Mouse (Mus musculus) liver, adult 2 months (tissue): ENCODE data around the gene Fads1.

Experiments used
- CTCF ChIP-seq: fragments of 200-500 bp; IDR thresholded peaks from 2 replicates; pipeline ENCODE4 v1.5.1; 2011; ENCODE audit warnings: low read depth, low read length, control low read depth
- POLR2A ChIP-seq: fragments of 200-500 bp; IDR thresholded peaks from 2 replicates; pipeline ENCODE4 v1.6.1; 2011; ENCODE audit warnings: low read length, control low read depth; ENCODE audit not compliant: insufficient read depth; ENCODE audit errors: extremely low read depth

DNA sequence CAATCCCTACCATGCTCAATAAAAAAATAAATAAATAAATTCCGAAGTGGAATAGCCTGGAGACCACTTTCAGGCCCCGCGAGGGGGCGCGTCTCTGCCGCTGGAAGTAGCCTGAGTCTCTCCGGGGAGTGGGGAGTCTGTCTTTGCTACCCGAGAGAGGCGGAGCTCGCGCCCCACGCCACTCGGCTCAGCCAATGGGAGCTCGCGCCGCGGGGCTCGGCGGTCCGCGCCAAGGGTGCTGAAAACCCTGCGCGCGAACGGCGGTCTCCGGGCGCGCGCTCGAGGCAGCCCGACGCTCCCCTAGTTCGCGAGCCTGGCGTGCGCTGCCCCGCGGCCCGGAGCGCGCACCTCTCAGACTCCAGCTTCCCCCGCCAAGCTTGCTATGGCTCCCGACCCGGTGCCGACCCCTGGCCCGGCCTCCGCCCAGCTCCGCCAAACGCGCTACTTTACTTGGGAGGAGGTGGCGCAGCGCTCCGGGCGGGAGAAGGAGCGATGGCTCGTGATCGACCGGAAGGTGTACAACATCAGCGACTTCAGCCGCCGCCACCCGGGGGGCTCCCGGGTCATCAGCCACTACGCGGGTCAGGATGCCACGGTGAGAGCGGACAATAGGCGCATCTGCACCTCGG, at the start of gene Fads1:
- TF ChIP-seq CTCF (peak; percentile 70), POLR2A (peak; percentile 62)
